Mouse (Mus musculus): Measurements from ENCODE around the gene Gsg1l. TPM values are rescaled to one million over a fixed set of nuclear protein-coding genes. Genes with fewer than 3 reads are reported as not detected.

The Gsg1l gene
- polyA plus RNA-seq, 1 experiment from 2014 or later: 3.5 TPM

- WGBS: 94% methylated on average over 5 of the region's 5 CpGs
- Histone ChIP-seq H3K27ac (no peak overlapping the region), H3K36me3 (ENCODE audit: poor library complexity, severe bottlenecking) (peaks cover 54% of the 10 kb centered on the region), H3K27me3 (no peaks in the 10 kb centered on the region), H3K9ac (no peak overlapping the region), H3K4me1 (no peaks in the 10 kb centered on the region), H3K4me3 (no peak overlapping the region), H3K4me2 (no peak overlapping the region), H3K9me3 (replicated peaks) (no peaks in the 10 kb centered on the region)
- ATAC-seq: no peak
Observed at GRCm38 (mm10) chr7:126096596-126096995, 14.4 kb upstream of the Gsg1l start.

GRCm38 (mm10) chr7:126094738-126095137 is 12.5 kb upstream of the Gsg1l start:
- Histone ChIP-seq H3K36me3 (ENCODE audit: poor library complexity, severe bottlenecking) (peaks cover 35% of the 10 kb centered on the region), H3K27ac (no peak overlapping the region), H3K4me3 (no peak overlapping the region), H3K9me3 (replicated peaks) (no peaks in the 10 kb centered on the region), H3K27me3 (no peaks in the 10 kb centered on the region), H3K4me2 (no peak overlapping the region), H3K4me1 (no peaks in the 10 kb centered on the region), H3K9ac (no peak overlapping the region)
- 90% methylated on average over 5 of the region's 5 CpGs for WGBS
- ATAC-seq: no peak

- H3K9me3 ChIP-seq (replicated peaks): no peaks in the 10 kb centered on the region
- 46% methylated on average over 3 of the region's 3 CpGs for WGBS
Observed at GRCm38 (mm10) chr7:126093162-126093561, 11.0 kb upstream of the Gsg1l start.

GRCm38 (mm10) chr7:126089782-126090181 is 7.6 kb upstream of the Gsg1l start:
- H3K27me3 ChIP-seq: peaks cover 12% of the 10 kb centered on the region
- no peaks in the 10 kb centered on the region for H3K9me3 ChIP-seq (replicated peaks)
- H3K4me3 ChIP-seq: no peak overlapping the region
- whole genome bisulfite sequencing: 15% methylated on average over 6 of the region's 6 CpGs
- H3K4me2 ChIP-seq: no peak overlapping the region
- no peak; the same call in 1 of the 2 replicates for ATAC-seq
- no peaks in the 10 kb centered on the region for H3K36me3 ChIP-seq (ENCODE audit: poor library complexity, severe bottlenecking)
- H3K27ac ChIP-seq: no peak overlapping the region
- H3K9ac ChIP-seq: no peak overlapping the region
- H3K4me1 ChIP-seq: peaks cover 22% of the 10 kb centered on the region

More at GRCm38 (mm10) chr7:126093162-126093561, 11.0 kb upstream of the Gsg1l start:
- Histone ChIP-seq H3K4me1 (no peaks in the 10 kb centered on the region), H3K4me3 (no peak overlapping the region), H3K27me3 (no peaks in the 10 kb centered on the region), H3K36me3 (ENCODE audit: poor library complexity, severe bottlenecking) (peaks cover 21% of the 10 kb centered on the region), H3K4me2 (no peak overlapping the region), H3K27ac (no peak overlapping the region), H3K9ac (no peak overlapping the region)
- ATAC-seq: no peak

GRCm38 (mm10) chr7:126088155-126088554 is 5.9 kb upstream of the Gsg1l start:
- peaks cover 28% of the 10 kb centered on the region for H3K27me3 ChIP-seq
- ATAC-seq: no peak
- H3K9ac ChIP-seq: no peak overlapping the region
- peaks cover 37% of the 10 kb centered on the region for H3K4me1 ChIP-seq
- no peak overlapping the region for H3K4me3 ChIP-seq
- no peaks in the 10 kb centered on the region for H3K9me3 ChIP-seq (replicated peaks)
- no peaks in the 10 kb centered on the region for H3K36me3 ChIP-seq (ENCODE audit: poor library complexity, severe bottlenecking)
- H3K4me2 ChIP-seq: no peak overlapping the region
- WGBS: 20% methylated on average over 5 of the region's 6 CpGs
- H3K27ac ChIP-seq: no peak overlapping the region

GRCm38 (mm10) chr7:126087602-126088001 is 5.4 kb upstream of the Gsg1l start:
- Histone ChIP-seq H3K9ac (no peak overlapping the region), H3K36me3 (ENCODE audit: poor library complexity, severe bottlenecking) (no peaks in the 10 kb centered on the region), H3K27ac (no peak overlapping the region), H3K4me3 (no peak overlapping the region), H3K4me1 (peaks cover 43% of the 10 kb centered on the region), H3K4me2 (no peak overlapping the region), H3K27me3 (peaks cover 33% of the 10 kb centered on the region), H3K9me3 (replicated peaks) (no peaks in the 10 kb centered on the region)
- 0 out of 2 replicates have a peak, but pooled peaks have one; percentile 11 for ATAC-seq
- WGBS: 63% methylated on average over 10 of the region's 10 CpGs

- no peak overlapping the region for H3K4me2 ChIP-seq
Observed at GRCm38 (mm10) chr7:126086321-126086741, 4.1 kb upstream of the Gsg1l start.

GRCm38 (mm10) chr7:126085154-126085553 is 2.9 kb upstream of the Gsg1l start:
- H3K4me1 ChIP-seq: peaks cover 61% of the 10 kb centered on the region
- no peaks in the 10 kb centered on the region for H3K9me3 ChIP-seq (replicated peaks)
- peaks cover 58% of the 10 kb centered on the region for H3K27me3 ChIP-seq
- no peak overlapping the region for H3K9ac ChIP-seq
- no peaks in the 10 kb centered on the region for H3K36me3 ChIP-seq (ENCODE audit: poor library complexity, severe bottlenecking)
- H3K27ac ChIP-seq: no peak overlapping the region
- WGBS: 90% methylated on average over 9 of the region's 9 CpGs
- no peak overlapping the region for H3K4me3 ChIP-seq
- H3K4me2 ChIP-seq: no peak overlapping the region
- ATAC-seq: no peak

More at GRCm38 (mm10) chr7:126086321-126086741, 4.1 kb upstream of the Gsg1l start:
- no peak overlapping the region for H3K9ac ChIP-seq
- H3K4me1 ChIP-seq: peaks cover 54% of the 10 kb centered on the region
- peak; percentile 66 for ATAC-seq
- no peak overlapping the region for H3K27ac ChIP-seq
- H3K27me3 ChIP-seq: peaks cover 46% of the 10 kb centered on the region
- H3K4me3 ChIP-seq: no peak overlapping the region
- no peaks in the 10 kb centered on the region for H3K9me3 ChIP-seq (replicated peaks)
- 9% methylated on average over 6 of the region's 6 CpGs for WGBS
- no peaks in the 10 kb centered on the region for H3K36me3 ChIP-seq (ENCODE audit: poor library complexity, severe bottlenecking)

GRCm38 (mm10) chr7:126083980-126084348 is 1.8 kb upstream of the Gsg1l start:
- H3K27me3 ChIP-seq: peaks cover 69% of the 10 kb centered on the region

GRCm38 (mm10) chr7:126083341-126083979 is 1.2 kb upstream of the Gsg1l start:
- H3K9ac ChIP-seq: no peak overlapping the region
- 15% methylated on average over 9 of the region's 9 CpGs for WGBS
- ATAC-seq: no peak
- H3K4me2 ChIP-seq: no peak overlapping the region
- H3K9me3 ChIP-seq (replicated peaks): no peaks in the 10 kb centered on the region
- H3K4me3 ChIP-seq: no peak overlapping the region
- H3K36me3 ChIP-seq (ENCODE audit: poor library complexity, severe bottlenecking): no peaks in the 10 kb centered on the region
- peaks cover 61% of the 10 kb centered on the region for H3K4me1 ChIP-seq
- no peak overlapping the region for H3K27ac ChIP-seq
- peaks cover 74% of the 10 kb centered on the region for H3K27me3 ChIP-seq

More at GRCm38 (mm10) chr7:126083980-126084348, 1.8 kb upstream of the Gsg1l start:
- Histone ChIP-seq H3K4me2 (no peak overlapping the region), H3K4me3 (no peak overlapping the region), H3K36me3 (ENCODE audit: poor library complexity, severe bottlenecking) (no peaks in the 10 kb centered on the region), H3K9me3 (replicated peaks) (no peaks in the 10 kb centered on the region), H3K27ac (no peak overlapping the region), H3K4me1 (peaks cover 61% of the 10 kb centered on the region), H3K9ac (no peak overlapping the region)
- 22% methylated on average over 4 of the region's 4 CpGs for WGBS
- no peak for ATAC-seq

GRCm38 (mm10) chr7:126081727-126082285 is 405 bp downstream of the Gsg1l start:
- no peak overlapping the region for H3K27ac ChIP-seq
- under 1% methylated on average over 80 of the region's 80 CpGs for WGBS
- peak; percentile 33 for ATAC-seq
- H3K36me3 ChIP-seq (ENCODE audit: poor library complexity, severe bottlenecking): no peaks in the 10 kb centered on the region
- peak overlapping the region; percentile 66 for H3K9ac ChIP-seq
- peak overlapping the region; percentile 58 for H3K4me3 ChIP-seq
- H3K27me3 ChIP-seq: peaks cover 84% of the 10 kb centered on the region
- peaks cover 50% of the 10 kb centered on the region for H3K4me1 ChIP-seq
- H3K4me2 ChIP-seq: peak overlapping the region; percentile 94
- no peaks in the 10 kb centered on the region for H3K9me3 ChIP-seq (replicated peaks)

- WGBS: 18% methylated on average over 16 of the region's 16 CpGs
Observed at GRCm38 (mm10) chr7:126080949-126081654, 1.1 kb downstream of the Gsg1l start.

More at GRCm38 (mm10) chr7:126080949-126081654, 1.1 kb downstream of the Gsg1l start:
- no peak; the same call in 1 of the 2 replicates for ATAC-seq
- Histone ChIP-seq H3K9me3 (replicated peaks) (no peaks in the 10 kb centered on the region), H3K27me3 (peaks cover 84% of the 10 kb centered on the region), H3K36me3 (ENCODE audit: poor library complexity, severe bottlenecking) (no peaks in the 10 kb centered on the region), H3K27ac (no peak overlapping the region), H3K9ac (peak overlapping the region; percentile 66), H3K4me3 (peak overlapping the region; percentile 58), H3K4me2 (peak overlapping the region; percentile 94), H3K4me1 (peaks cover 43% of the 10 kb centered on the region)

Measured in forebrain, embryonic 13.5 days (tissue).